Mouse (Mus musculus): ENCODE measurements around the gene Fnd3c2.
"Not testable (repeated sequence)": the region's sequence is repeated elsewhere in the genome, so short reads cannot be mapped to it uniquely, and the experiment has no call there.

Fnd3c2 gene

GRCm38 (mm10) chrX:106255276-106255675 lies at the start of gene Fnd3c2:
Fnd3c2 (minus strand) TSS chrX:106255376.
- no peak for DNase-seq (ENCODE audit: low spot score)

GRCm38 (mm10) chrX:106284441-106284840 lies 29.3 kb upstream of the Fnd3c2 start:
- no peak for DNase-seq (ENCODE audit: low spot score)

GRCm38 (mm10) chrX:106221058-106221457 lies 34.1 kb downstream of the Fnd3c2 start, which contains the start of gene Taf9b:
Taf9b (minus strand) TSS chrX:106221158.
- no peak for DNase-seq (ENCODE audit: low spot score)

DNA sequence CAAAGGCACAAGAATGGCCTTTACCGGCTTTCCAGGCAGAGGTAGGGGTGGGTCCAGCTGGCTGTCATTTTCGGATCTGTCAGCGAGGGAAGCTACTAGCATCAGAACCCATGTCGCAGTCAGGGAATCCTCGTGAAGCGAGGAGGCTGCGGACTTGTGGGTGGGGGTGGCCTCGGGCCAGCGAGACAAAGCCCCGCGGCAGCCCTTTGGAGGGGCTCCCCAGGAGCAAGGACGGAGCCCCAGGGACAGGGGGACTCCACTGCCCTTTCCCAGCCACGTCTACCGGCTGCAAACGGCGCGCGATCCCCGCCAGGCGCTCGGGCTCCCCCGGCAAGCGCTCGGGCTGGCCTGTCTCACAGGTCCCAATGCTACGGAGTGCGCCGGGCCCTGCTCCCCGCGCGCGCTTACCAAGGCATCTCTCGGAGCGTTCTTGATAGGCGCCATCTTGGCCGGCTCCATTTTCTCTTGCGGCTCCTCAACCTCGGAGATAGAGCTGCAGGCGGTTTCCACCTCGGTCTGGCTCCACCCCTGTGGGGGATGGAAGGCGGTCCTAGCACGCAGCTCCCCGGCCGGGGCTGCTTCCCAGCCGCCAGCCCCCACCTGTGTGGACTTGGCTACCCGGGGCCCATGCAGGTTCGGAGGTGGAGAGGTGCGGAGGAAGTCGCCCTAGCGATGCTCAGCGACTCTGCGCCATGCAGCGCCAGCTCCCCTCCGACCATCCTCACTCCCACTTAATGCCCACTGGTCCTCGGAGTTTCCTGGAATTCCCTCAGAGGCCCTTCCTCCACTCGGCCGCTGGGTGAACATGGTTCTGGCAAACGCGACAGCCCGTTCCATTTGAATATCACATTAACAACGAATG lies 35.8 kb downstream of the Fnd3c2 start:
- DNase-seq (ENCODE audit: low spot score), result peak; percentile 60

GRCm38 (mm10) chrX:106209100-106209499 lies 46.1 kb downstream of the Fnd3c2 start:
- no peak for DNase-seq (ENCODE audit: low spot score)

DNA sequence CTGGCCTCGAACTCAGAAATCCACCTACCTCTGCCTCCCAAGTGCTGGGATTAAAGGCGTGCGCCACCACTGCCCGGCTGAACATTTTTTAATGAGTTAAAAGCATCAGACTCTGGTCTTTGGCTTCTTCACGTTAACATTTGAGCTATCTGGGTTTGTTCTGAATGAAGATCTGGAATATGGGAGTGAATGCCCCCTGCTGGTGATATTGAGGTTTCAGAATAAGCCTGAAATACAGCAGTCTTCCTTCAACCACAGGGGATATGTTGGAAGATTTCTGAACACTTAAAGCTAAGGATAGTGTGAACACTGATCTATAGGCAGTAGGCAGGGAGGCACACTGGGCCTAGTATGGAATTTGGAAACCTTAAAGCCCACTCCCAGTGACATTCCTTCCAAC lies 56.3 kb downstream of the Fnd3c2 start:
- DNase-seq (ENCODE audit: low spot score), result peak; percentile 23

- DNase-seq (ENCODE audit: low spot score), result peak; percentile 6
These were observed 57.9 kb downstream of the Fnd3c2 start for GRCm38 (mm10) chrX:106197308-106197707.

DNA sequence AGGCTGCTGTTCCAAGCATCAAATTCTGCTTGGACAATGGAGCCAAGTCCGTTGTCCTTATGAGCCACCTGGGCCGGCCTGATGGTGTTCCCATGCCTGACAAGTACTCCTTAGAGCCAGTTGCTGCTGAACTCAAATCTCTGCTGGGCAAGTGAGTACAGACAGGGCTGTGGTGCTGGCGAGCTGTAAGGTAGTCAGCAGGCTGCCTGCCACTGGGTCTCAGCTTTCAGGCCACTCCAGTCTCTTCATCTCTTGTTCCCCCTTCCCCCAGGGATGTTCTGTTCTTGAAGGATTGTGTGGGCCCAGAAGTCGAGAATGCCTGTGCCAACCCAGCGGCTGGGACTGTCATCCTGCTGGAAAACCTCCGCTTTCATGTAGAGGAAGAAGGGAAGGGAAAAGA lies 60.8 kb downstream of the Fnd3c2 start:
- not testable (repeated sequence) for DNase-seq (ENCODE audit: low spot score)

GRCm38 (mm10) chrX:106190091-106190490 lies 65.1 kb downstream of the Fnd3c2 start:
- DNase-seq (ENCODE audit: low spot score), result peak; percentile 25

GRCm38 (mm10) chrX:106189356-106189755 lies 65.8 kb downstream of the Fnd3c2 start:
- no peak for DNase-seq (ENCODE audit: low spot score)

DNA sequence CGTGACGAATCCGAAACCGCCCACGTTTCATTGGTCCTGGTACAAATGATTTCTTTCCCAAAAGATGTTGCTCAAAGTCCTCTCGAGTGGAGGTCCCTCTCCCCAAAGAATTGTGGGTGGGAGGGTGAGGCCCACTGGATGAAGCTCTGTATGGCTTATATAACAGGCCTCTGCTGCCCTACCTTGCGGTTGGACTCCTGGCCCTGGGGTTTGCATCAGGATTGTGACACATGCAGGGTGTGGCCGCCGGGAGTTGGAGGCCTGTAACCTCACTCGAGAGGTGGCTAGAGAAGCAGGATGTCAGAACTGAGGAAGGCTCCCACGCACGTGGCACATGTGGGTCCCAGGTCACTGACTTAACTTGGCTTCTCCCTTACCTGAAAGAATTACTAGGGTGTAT lies 67.4 kb downstream of the Fnd3c2 start:
- DNase-seq (ENCODE audit: low spot score), result peak; percentile 8

GRCm38 (mm10) chrX:106186713-106187649 lies 68.2 kb downstream of the Fnd3c2 start, which contains the start of gene Pgk1:
Pgk1 (plus strand) TSS chrX:106187100.
- peak; percentile 97 for DNase-seq (ENCODE audit: low spot score)

- no peak for DNase-seq (ENCODE audit: low spot score)
These were observed 69.5 kb downstream of the Fnd3c2 start for GRCm38 (mm10) chrX:106185706-106186105.
